Mouse (Mus musculus): ENCODE measurements around the gene Peli1. TPM values are rescaled to one million over a fixed set of nuclear protein-coding genes. Genes with fewer than 3 reads are reported as not detected.
"Not testable (repeated sequence)": the region's sequence is repeated elsewhere in the genome, so short reads cannot be mapped to it uniquely, and the experiment has no call there.

The Peli1 gene
- total RNA-seq, 2 experiments from 2014 or later, result 37.6 to 47.2 TPM

GRCm38 (mm10) chr11:21179873-21180272 is 88.8 kb downstream of the Peli1 start:
- not testable (repeated sequence) for DNase-seq (ENCODE audit: low spot score in 2 of 2)

GRCm38 (mm10) chr11:21180650-21181049 is 89.6 kb downstream of the Peli1 start:
- DNase-seq (ENCODE audit: low spot score in 2 of 2), result no peak

- no peak for DNase-seq (ENCODE audit: low spot score in 2 of 2)
These were observed 90.5 kb downstream of the Peli1 start for GRCm38 (mm10) chr11:21181616-21182015.

- DNase-seq (ENCODE audit: low spot score in 2 of 2), result no peak
These were observed 91.6 kb downstream of the Peli1 start for GRCm38 (mm10) chr11:21182709-21183108.

- not testable (repeated sequence) for DNase-seq (ENCODE audit: low spot score in 2 of 2)
These were observed 100.7 kb downstream of the Peli1 start for GRCm38 (mm10) chr11:21191821-21192220.

GRCm38 (mm10) chr11:21194851-21195250 is 103.8 kb downstream of the Peli1 start:
- no peak for DNase-seq (ENCODE audit: low spot score in 2 of 2)

Other genes with a start within 250 kb of the Peli1 start
- gene Vps54, start 148.0 kb downstream of the Peli1 start, total RNA-seq (2021), result 10 to 100 TPM; 28.2 to 30.8 TPM